Mouse (Mus musculus) kidney, adult 18-20 months (tissue): ENCODE data around the gene Grb10.
A peak's percentile ranks its signal among the peaks of the same experiment; 100 is the strongest.

Source experiments
- DNase-seq: peaks from one replicate; pipeline ENCODE4 v3.0.0; 2021

The Grb10 gene

GRCm38 (mm10) chr11:12038470-12038985 lies at the start of gene Grb10:
Grb10 (minus strand) TSS chr11:12038683.
- DNase-seq = no peak

- no peak for DNase-seq
Observed at GRCm38 (mm10) chr11:12081638-12082037, 43.2 kb upstream of the Grb10 start.

GRCm38 (mm10) chr11:12079231-12079630 lies 40.7 kb upstream of the Grb10 start:
- DNase-seq = no peak

GRCm38 (mm10) chr11:12075449-12075848 lies 37.0 kb upstream of the Grb10 start:
- no peak for DNase-seq

GRCm38 (mm10) chr11:12073394-12074226 lies 35.1 kb upstream of the Grb10 start:
- no peak for DNase-seq

- DNase-seq = no peak
Observed at GRCm38 (mm10) chr11:12072322-12072721, 33.8 kb upstream of the Grb10 start.

- no peak for DNase-seq
Observed at GRCm38 (mm10) chr11:12059005-12059404, 20.5 kb upstream of the Grb10 start.

GRCm38 (mm10) chr11:12048547-12049327 lies 10.3 kb upstream of the Grb10 start:
- DNase-seq = no peak

- no peak for DNase-seq
Observed at GRCm38 (mm10) chr11:12048135-12048534, 9.7 kb upstream of the Grb10 start.

GRCm38 (mm10) chr11:12044245-12044644 lies 5.8 kb upstream of the Grb10 start:
- DNase-seq = no peak

- DNase-seq = no peak
Observed at GRCm38 (mm10) chr11:12041787-12042186, 3.3 kb upstream of the Grb10 start.

- DNase-seq = no peak
Observed at GRCm38 (mm10) chr11:12041379-12041778, 2.9 kb upstream of the Grb10 start.

GRCm38 (mm10) chr11:12040391-12040790 lies 1.9 kb upstream of the Grb10 start:
- no peak for DNase-seq

GRCm38 (mm10) chr11:12039748-12040147 lies 1.3 kb upstream of the Grb10 start:
- no peak for DNase-seq

- no peak for DNase-seq
Observed at GRCm38 (mm10) chr11:12039098-12039497, 615 bp upstream of the Grb10 start.

- DNase-seq = peak; percentile 30
Observed at GRCm38 (mm10) chr11:12037689-12038469, 604 bp downstream of the Grb10 start.

GRCm38 (mm10) chr11:12037075-12037686 lies 1.3 kb downstream of the Grb10 start:
- peak; percentile 69 for DNase-seq

- DNase-seq = peak; percentile 42
Observed at GRCm38 (mm10) chr11:12035916-12036910, 2.3 kb downstream of the Grb10 start.

GRCm38 (mm10) chr11:12035324-12035723 lies 3.2 kb downstream of the Grb10 start:
- DNase-seq = no peak

- no peak for DNase-seq
Observed at GRCm38 (mm10) chr11:12034781-12035180, 3.7 kb downstream of the Grb10 start.

GRCm38 (mm10) chr11:12034371-12034770 lies 4.1 kb downstream of the Grb10 start:
- DNase-seq = no peak
